Mouse (Mus musculus): ENCODE results near the gene Cemip. TPM values are rescaled to one million over a fixed set of nuclear protein-coding genes. Genes with fewer than 3 reads are reported as not detected.

Cemip gene
- total RNA-seq, 1 experiment from 2014 or later = not detected

- ATAC-seq (replicated peaks; ENCODE audit: insufficient number of reproducible peaks, low FRiP score, low TSS enrichment, poor library complexity, severe bottlenecking) = no peak
These were observed 97.0 kb downstream of the Cemip start for GRCm38 (mm10) chr7:83989294-83989693.

DNA sequence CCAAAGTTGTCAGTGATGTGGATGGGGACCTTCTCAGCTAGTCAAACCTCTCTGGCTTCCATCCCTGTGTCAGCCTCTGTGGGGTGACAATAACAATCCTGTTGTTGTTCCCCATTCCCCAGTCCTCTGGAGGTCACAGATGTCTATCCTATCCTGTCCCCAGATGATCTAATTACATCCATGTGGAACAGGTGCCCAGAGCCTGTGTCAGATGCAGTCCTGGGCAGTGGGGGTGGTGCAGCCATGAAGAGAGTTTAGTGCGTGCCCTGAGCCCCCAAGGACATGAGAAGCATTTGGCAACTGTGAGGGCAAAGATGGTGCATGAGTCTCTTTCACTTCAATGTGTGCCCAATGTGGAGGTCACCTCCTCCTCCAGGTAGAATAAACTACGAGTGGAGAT, 100.6 kb downstream of the Cemip start:
- ATAC-seq (replicated peaks; ENCODE audit: insufficient number of reproducible peaks, low FRiP score, low TSS enrichment, poor library complexity, severe bottlenecking) = no peak

DNA sequence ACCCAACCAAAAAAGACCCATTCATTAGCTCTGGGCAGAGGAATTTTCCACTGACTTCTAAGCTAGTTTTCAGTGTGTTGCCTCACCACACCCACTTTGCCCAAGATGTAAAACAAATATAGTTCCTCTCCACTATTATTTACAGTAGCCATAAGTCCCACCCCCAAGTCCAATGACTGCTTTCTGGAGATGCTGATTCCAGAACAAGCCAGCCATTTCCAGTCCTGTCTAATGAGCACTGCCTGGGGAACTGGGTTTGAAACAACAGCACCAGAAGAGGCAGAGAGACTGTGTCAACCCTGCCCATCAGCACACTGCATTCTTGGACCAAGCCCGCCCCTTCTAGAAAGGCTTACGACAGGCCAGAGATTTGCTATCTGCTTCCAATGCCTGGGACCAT, 103.7 kb downstream of the Cemip start:
- no peak for ATAC-seq (replicated peaks; ENCODE audit: insufficient number of reproducible peaks, low FRiP score, low TSS enrichment, poor library complexity, severe bottlenecking)

GRCm38 (mm10) chr7:83978945-83979536, 107.3 kb downstream of the Cemip start:
- ATAC-seq (replicated peaks; ENCODE audit: insufficient number of reproducible peaks, low FRiP score, low TSS enrichment, poor library complexity, severe bottlenecking) = no peak

DNA sequence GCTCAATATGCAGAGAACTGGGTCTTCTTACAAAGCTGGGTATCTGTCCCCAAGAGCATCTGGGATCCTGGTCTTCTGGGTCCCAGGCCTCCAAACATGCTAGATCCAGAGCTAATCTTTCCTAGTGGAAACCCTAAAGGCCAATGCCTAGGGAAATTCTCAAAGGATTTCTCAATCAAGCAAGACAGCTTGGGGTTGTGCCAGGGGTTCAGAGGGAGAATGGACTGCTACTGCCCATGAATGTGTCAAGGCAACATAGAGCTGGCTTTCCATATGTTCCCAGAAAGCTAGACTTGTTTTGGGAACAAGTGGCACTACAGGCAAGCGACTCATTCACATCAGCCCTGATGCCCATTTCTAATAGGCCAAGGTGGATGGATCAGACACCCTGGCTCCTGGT, 107.9 kb downstream of the Cemip start:
- no peak for ATAC-seq (replicated peaks; ENCODE audit: insufficient number of reproducible peaks, low FRiP score, low TSS enrichment, poor library complexity, severe bottlenecking)

- no peak for ATAC-seq (replicated peaks; ENCODE audit: insufficient number of reproducible peaks, low FRiP score, low TSS enrichment, poor library complexity, severe bottlenecking)
These were observed 109.8 kb downstream of the Cemip start for GRCm38 (mm10) chr7:83976413-83976958.

DNA sequence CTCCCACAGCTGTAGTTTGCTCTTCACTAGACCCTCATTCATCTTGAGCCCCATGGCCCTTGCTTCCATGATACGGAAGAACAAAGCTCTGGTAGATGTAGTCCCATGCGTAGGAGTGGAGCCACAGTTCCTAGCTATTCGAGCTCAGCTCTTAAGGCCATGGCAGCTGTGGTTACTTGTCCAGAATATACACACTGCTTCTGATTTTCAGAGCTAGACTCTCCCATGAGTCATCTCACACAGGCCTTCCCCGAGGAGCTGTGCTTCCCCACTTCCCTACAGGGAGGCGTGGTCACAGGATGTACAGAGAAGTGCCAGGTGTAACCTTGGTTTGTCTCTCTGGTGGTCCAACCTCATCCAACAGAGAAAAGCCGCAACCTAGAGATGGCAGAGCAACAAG, 111.0 kb downstream of the Cemip start:
- no peak for ATAC-seq (replicated peaks; ENCODE audit: insufficient number of reproducible peaks, low FRiP score, low TSS enrichment, poor library complexity, severe bottlenecking)

DNA sequence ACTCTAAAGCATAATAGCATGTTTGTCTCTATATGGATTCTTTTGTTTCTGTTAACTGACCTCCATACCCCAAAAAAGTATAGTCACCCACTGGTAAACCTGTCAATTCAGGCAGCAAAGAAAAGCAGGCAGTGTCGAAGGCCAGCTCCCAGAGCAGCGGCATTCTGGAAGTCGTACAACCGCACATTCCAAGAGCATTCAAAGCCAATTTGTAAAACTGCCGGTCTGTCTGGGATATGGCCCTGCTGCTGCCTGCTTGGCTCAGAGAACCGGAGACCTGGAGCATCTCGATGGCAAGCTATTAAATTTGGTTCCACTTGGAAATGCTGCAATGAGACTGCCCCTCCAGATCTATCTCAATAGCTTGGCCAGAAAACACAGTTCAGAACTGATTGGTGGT, 113.8 kb downstream of the Cemip start:
- no peak for ATAC-seq (replicated peaks; ENCODE audit: insufficient number of reproducible peaks, low FRiP score, low TSS enrichment, poor library complexity, severe bottlenecking)

GRCm38 (mm10) chr7:83966047-83966818, 120.1 kb downstream of the Cemip start:
- ATAC-seq (replicated peaks; ENCODE audit: insufficient number of reproducible peaks, low FRiP score, low TSS enrichment, poor library complexity, severe bottlenecking) = no peak

- ATAC-seq (replicated peaks; ENCODE audit: insufficient number of reproducible peaks, low FRiP score, low TSS enrichment, poor library complexity, severe bottlenecking) = no peak
These were observed 121.1 kb downstream of the Cemip start for GRCm38 (mm10) chr7:83965181-83965580.

- no peak for ATAC-seq (replicated peaks; ENCODE audit: insufficient number of reproducible peaks, low FRiP score, low TSS enrichment, poor library complexity, severe bottlenecking)
These were observed 133.8 kb downstream of the Cemip start for GRCm38 (mm10) chr7:83952511-83952910.

- no peak for ATAC-seq (replicated peaks; ENCODE audit: insufficient number of reproducible peaks, low FRiP score, low TSS enrichment, poor library complexity, severe bottlenecking)
These were observed 135.0 kb downstream of the Cemip start for GRCm38 (mm10) chr7:83951327-83951726.

- ATAC-seq (replicated peaks; ENCODE audit: insufficient number of reproducible peaks, low FRiP score, low TSS enrichment, poor library complexity, severe bottlenecking) = no peak
These were observed 136.6 kb downstream of the Cemip start for GRCm38 (mm10) chr7:83949662-83950061.

DNA sequence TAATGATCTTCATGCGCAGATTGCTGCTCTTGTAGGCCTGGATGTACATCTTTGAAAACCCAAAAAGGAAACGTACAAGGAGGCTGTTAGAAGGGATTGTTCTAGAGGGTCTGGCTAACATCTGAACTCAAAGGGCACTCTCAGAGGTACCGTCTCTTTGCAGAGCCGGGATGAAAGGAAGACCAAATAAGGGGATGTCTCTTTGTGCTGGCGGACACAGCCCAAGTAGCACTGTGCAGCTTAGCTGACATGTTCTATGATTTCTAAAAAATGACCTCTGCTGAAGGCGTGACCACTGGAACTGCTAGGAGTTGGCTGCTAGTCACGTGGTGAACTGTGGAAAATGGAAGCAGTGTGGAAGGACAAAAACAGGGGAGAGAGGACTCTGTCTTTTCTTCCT, 137.6 kb downstream of the Cemip start:
- no peak for ATAC-seq (replicated peaks; ENCODE audit: insufficient number of reproducible peaks, low FRiP score, low TSS enrichment, poor library complexity, severe bottlenecking)

DNA sequence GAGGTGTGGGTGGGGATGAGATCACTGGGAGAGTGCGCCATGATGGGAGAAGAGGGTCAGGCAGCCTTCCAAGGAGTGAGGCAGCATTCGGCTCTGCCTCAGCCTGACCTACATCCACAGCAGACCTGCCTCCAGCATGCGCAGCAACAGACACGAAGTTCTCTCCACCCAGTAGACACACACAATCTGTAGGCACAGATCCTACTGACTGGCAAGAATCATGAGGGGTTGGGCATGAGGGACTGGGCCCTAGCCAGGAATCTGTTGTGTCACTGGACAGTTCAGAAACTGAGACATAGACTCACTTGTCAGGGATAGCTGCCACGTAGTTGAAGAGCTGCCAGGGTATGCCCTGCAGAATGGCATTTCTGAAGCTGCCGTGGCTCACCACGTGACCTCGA, 144.6 kb downstream of the Cemip start:
- no peak for ATAC-seq (replicated peaks; ENCODE audit: insufficient number of reproducible peaks, low FRiP score, low TSS enrichment, poor library complexity, severe bottlenecking)

DNA sequence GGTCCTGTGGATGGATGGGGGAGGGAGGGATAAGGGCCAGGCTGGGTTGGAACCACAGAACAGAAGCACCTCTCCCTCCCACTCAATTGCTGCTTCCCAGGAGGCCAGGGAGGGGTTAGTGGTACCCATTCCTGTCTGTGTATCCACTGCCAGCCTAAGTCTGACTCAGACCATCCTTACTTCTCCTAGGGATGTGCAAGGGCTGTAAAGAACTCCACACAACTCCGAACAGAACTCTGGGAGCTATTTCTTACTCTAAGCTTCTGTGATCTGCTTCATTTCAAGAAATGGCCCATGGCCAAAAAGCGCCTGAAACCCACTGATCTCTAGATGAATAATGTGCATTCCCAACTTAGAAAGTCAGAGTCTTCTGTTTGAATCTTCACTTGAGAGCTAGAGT, 146.2 kb downstream of the Cemip start:
- no peak for ATAC-seq (replicated peaks; ENCODE audit: insufficient number of reproducible peaks, low FRiP score, low TSS enrichment, poor library complexity, severe bottlenecking)

- ATAC-seq (replicated peaks; ENCODE audit: insufficient number of reproducible peaks, low FRiP score, low TSS enrichment, poor library complexity, severe bottlenecking) = no peak
These were observed 147.1 kb downstream of the Cemip start for GRCm38 (mm10) chr7:83939017-83939721.

GRCm38 (mm10) chr7:83921637-83922036, 164.7 kb downstream of the Cemip start:
- ATAC-seq (replicated peaks; ENCODE audit: insufficient number of reproducible peaks, low FRiP score, low TSS enrichment, poor library complexity, severe bottlenecking) = no peak

- ATAC-seq (replicated peaks; ENCODE audit: insufficient number of reproducible peaks, low FRiP score, low TSS enrichment, poor library complexity, severe bottlenecking) = no peak
These were observed 166.1 kb downstream of the Cemip start for GRCm38 (mm10) chr7:83920241-83920640.

- peak; percentile 50; the same call in 1 of the 2 replicates for ATAC-seq (replicated peaks; ENCODE audit: insufficient number of reproducible peaks, low FRiP score, low TSS enrichment, poor library complexity, severe bottlenecking)
These were observed 171.7 kb downstream of the Cemip start for GRCm38 (mm10) chr7:83914566-83914965.
